Mouse (Mus musculus) erythroid progenitor cell, adult 5-6 weeks (primary cell): ENCODE results near the gene Muc2. TPM values are rescaled to one million over a fixed set of nuclear protein-coding genes. Genes with fewer than 3 reads are reported as not detected.

Experiments used
- ATAC-seq: replicated peaks from 2 replicates; pipeline ENCODE4 v1.8.0; 2016; ENCODE audit warnings: moderate number of reproducible peaks, mild to moderate bottlenecking, moderate TSS enrichment, inconsistent platforms; ENCODE audit not compliant: poor library complexity, low FRiP score, severe bottlenecking
- total RNA-seq, 2 experiments: library from RNA; stranded (forward) in 1 of 2; stranded (reverse) in 1 of 2; fragments of 150-400 nt in 1 of 2; fragments of 186-747, 209-891 nt in 1 of 2; gene quantifications; 2 replicates each; pipeline versions ENCODE4 v1.2.3 to v1.2.4; 2015 to 2017; ENCODE audit warnings: low replicate concordance in 2 of 2

The Muc2 gene
- total RNA-seq, 2 experiments from 2014 or later: 2.0 to 93.1 TPM

- ATAC-seq: peak; percentile 78
These were observed 65.7 kb downstream of the Muc2 start for GRCm38 (mm10) chr7:141755831-141756230.

- ATAC-seq: no peak
These were observed 68.2 kb downstream of the Muc2 start for GRCm38 (mm10) chr7:141758291-141758690.

- ATAC-seq: peak; percentile 34
These were observed 80.4 kb downstream of the Muc2 start for GRCm38 (mm10) chr7:141770521-141770920.

GRCm38 (mm10) chr7:141770988-141771387 lies 80.8 kb downstream of the Muc2 start:
- peak; percentile 85 for ATAC-seq

GRCm38 (mm10) chr7:141772058-141772557 lies 82.0 kb downstream of the Muc2 start:
- no peak for ATAC-seq

- no peak for ATAC-seq
These were observed 84.7 kb downstream of the Muc2 start for GRCm38 (mm10) chr7:141774855-141775254.

- no peak for ATAC-seq
These were observed 86.1 kb downstream of the Muc2 start for GRCm38 (mm10) chr7:141776199-141776598.

- ATAC-seq: no peak
These were observed 98.7 kb downstream of the Muc2 start, which contains the start of gene Muc5ac for GRCm38 (mm10) chr7:141788677-141789452. Gene Muc5ac (plus strand): TSS chr7:141788972.

- ATAC-seq: no peak
These were observed 104.1 kb downstream of the Muc2 start for GRCm38 (mm10) chr7:141794251-141794650.

- ATAC-seq: no peak
These were observed 113.1 kb downstream of the Muc2 start for GRCm38 (mm10) chr7:141803206-141803605.

Other genes starting within 250 kb of the Muc2 start
- gene Pidd1, start 246.3 kb upstream of the Muc2 start, total RNA-seq (2015; ENCODE audit: low replicate concordance): 34.2 and 34.4 TPM in 2 replicates
- 14.0 and 19.1 TPM in 2 replicates for gene Pidd1, start 246.3 kb upstream of the Muc2 start, total RNA-seq (2017; ENCODE audit: low replicate concordance)
- gene Rplp2, start 243.0 kb upstream of the Muc2 start, total RNA-seq (2015; ENCODE audit: low replicate concordance): 970 and 1,246 TPM in 2 replicates
- 1,462 and 2,252 TPM in 2 replicates for gene Rplp2, start 243.0 kb upstream of the Muc2 start, total RNA-seq (2017; ENCODE audit: low replicate concordance)
- 14.7 and 19.8 TPM in 2 replicates for gene Pnpla2, start 235.1 kb upstream of the Muc2 start, total RNA-seq (2015; ENCODE audit: low replicate concordance)
- 4.2 and 8.3 TPM in 2 replicates for gene Pnpla2, start 235.1 kb upstream of the Muc2 start, total RNA-seq (2017; ENCODE audit: low replicate concordance)
- gene Cracr2b, start 229.2 kb upstream of the Muc2 start, total RNA-seq (2015; ENCODE audit: low replicate concordance): not detected in 2 replicates
- gene Cracr2b, start 229.2 kb upstream of the Muc2 start, total RNA-seq (2017; ENCODE audit: low replicate concordance): 3.3 TPM in 1 of 2 replicates, not detected in the other
- 16.6 and 20.1 TPM in 2 replicates for gene Cd151, start 222.9 kb upstream of the Muc2 start, total RNA-seq (2015; ENCODE audit: low replicate concordance)
- 24.1 and 30.7 TPM in 2 replicates for gene Cd151, start 222.9 kb upstream of the Muc2 start, total RNA-seq (2017; ENCODE audit: low replicate concordance)
- gene Polr2l, start 215.2 kb upstream of the Muc2 start, total RNA-seq (2015; ENCODE audit: low replicate concordance): 6.7 and 15.5 TPM in 2 replicates
- 14.4 and 14.9 TPM in 2 replicates for gene Polr2l, start 215.2 kb upstream of the Muc2 start, total RNA-seq (2017; ENCODE audit: low replicate concordance)
- 1.8 and 3.8 TPM in 2 replicates for gene Tspan4, start 215.1 kb upstream of the Muc2 start, total RNA-seq (2015; ENCODE audit: low replicate concordance)
- 2.2 and 8.0 TPM in 2 replicates for gene Tspan4, start 215.1 kb upstream of the Muc2 start, total RNA-seq (2017; ENCODE audit: low replicate concordance)
- 4.6 and 6.8 TPM in 2 replicates for gene Chid1, start 150.5 kb upstream of the Muc2 start, total RNA-seq (2015; ENCODE audit: low replicate concordance)
- 6.8 and 10.8 TPM in 2 replicates for gene Chid1, start 150.5 kb upstream of the Muc2 start, total RNA-seq (2017; ENCODE audit: low replicate concordance)
- gene Ap2a2, start 128.2 kb upstream of the Muc2 start, total RNA-seq (2015; ENCODE audit: low replicate concordance): 71.7 and 96.2 TPM in 2 replicates
- 108 and 150 TPM in 2 replicates for gene Ap2a2, start 128.2 kb upstream of the Muc2 start, total RNA-seq (2017; ENCODE audit: low replicate concordance)
- gene Muc6, start 35.0 kb upstream of the Muc2 start, total RNA-seq (2015; ENCODE audit: low replicate concordance): not detected in 2 replicates
- under 0.01 TPM in 1 of 2 replicates, not detected in the other for gene Muc6, start 35.0 kb upstream of the Muc2 start, total RNA-seq (2017; ENCODE audit: low replicate concordance)
- not detected in 2 replicates for gene Muc5ac, start 98.6 kb downstream of the Muc2 start, total RNA-seq (2015; ENCODE audit: low replicate concordance)
- not detected in 2 replicates for gene Muc5ac, start 98.6 kb downstream of the Muc2 start, total RNA-seq (2017; ENCODE audit: low replicate concordance)
- gene Muc5b, start 148.7 kb downstream of the Muc2 start, total RNA-seq (2015; ENCODE audit: low replicate concordance): not detected in 2 replicates
- not detected in 2 replicates for gene Muc5b, start 148.7 kb downstream of the Muc2 start, total RNA-seq (2017; ENCODE audit: low replicate concordance)
- 45.0 and 61.6 TPM in 2 replicates for gene Tollip, start 228.2 kb downstream of the Muc2 start, total RNA-seq (2015; ENCODE audit: low replicate concordance)
- gene Tollip, start 228.2 kb downstream of the Muc2 start, total RNA-seq (2017; ENCODE audit: low replicate concordance): 42.1 and 45.2 TPM in 2 replicates